Mouse (Mus musculus) ES-E14 (cell line): Measurements from ENCODE around the gene Strn3.

ENCODE experiments used
- CHD2 ChIP-seq: IDR thresholded peaks from 2 replicates; pipeline ENCODE4 v1.6.1; 2014; ENCODE audit warnings: mild to moderate bottlenecking, low read depth, low read length, inconsistent platforms
- HCFC1 ChIP-seq: IDR thresholded peaks from 2 replicates; pipeline ENCODE4 v1.6.1; 2012; ENCODE audit warnings: low read length, inconsistent platforms, borderline replicate concordance; ENCODE audit not compliant: insufficient read depth
- MAFK ChIP-seq: IDR thresholded peaks from 2 replicates; pipeline ENCODE4 v1.6.1; 2014; ENCODE audit warnings: mild to moderate bottlenecking, low read depth, low read length, inconsistent platforms; ENCODE audit not compliant: insufficient read depth
- ZNF384 ChIP-seq: IDR thresholded peaks from 2 replicates; pipeline ENCODE4 v1.6.1; 2012; ENCODE audit warnings: low read depth, low read length, inconsistent platforms

- no peak for TF ChIP-seq HCFC1
- no peak for TF ChIP-seq MAFK
- no peak for TF ChIP-seq ZNF384
- no peak for TF ChIP-seq CHD2
Measured at GRCm38 (mm10) chr12:51589263-51589662, 102.4 kb downstream of the Strn3 start.
